Mouse (Mus musculus) gastrocnemius, postnatal 4 days (tissue): Measurements from ENCODE around the gene Tomm40l. TPM values are rescaled to one million over a fixed set of nuclear protein-coding genes. Genes with fewer than 3 reads are reported as not detected.

Source experiments
- DNase-seq, 2 experiments: peaks; one replicate each; pipeline ENCODE4 v3.0.0; 2021 to 2022; ENCODE audit warnings: low spot score in 2 of 2, mixed read lengths in 2 of 2
- long read RNA-seq, 2 experiments: library from polyadenylated mRNA; stranded (forward); transcript quantifications; one replicate each; pipeline ENCODE4 v2.0.0; 2021
- total RNA-seq, 2 experiments: library from RNA; stranded (reverse); gene quantifications; 2 replicates each; pipeline ENCODE4 v1.2.3; 2021

Gene Tomm40l
- 10 to 100 TPM; 33.4 to 39.7 TPM for total RNA-seq
- long read RNA-seq, experiment 1, full-length matches to known transcripts = 41 of 48 reads
- long read RNA-seq, experiment 1, partial matches to known transcripts = 0 of 48 reads
- long read RNA-seq, experiment 1, other reads (novel, unspliced or antisense) = 7 of 48 reads
- long read RNA-seq, experiment 2, full-length matches to known transcripts = 38 of 46 reads
- long read RNA-seq, experiment 2, partial matches to known transcripts = 1 of 46 reads
- long read RNA-seq, experiment 2, other reads (novel, unspliced or antisense) = 7 of 46 reads

DNA sequence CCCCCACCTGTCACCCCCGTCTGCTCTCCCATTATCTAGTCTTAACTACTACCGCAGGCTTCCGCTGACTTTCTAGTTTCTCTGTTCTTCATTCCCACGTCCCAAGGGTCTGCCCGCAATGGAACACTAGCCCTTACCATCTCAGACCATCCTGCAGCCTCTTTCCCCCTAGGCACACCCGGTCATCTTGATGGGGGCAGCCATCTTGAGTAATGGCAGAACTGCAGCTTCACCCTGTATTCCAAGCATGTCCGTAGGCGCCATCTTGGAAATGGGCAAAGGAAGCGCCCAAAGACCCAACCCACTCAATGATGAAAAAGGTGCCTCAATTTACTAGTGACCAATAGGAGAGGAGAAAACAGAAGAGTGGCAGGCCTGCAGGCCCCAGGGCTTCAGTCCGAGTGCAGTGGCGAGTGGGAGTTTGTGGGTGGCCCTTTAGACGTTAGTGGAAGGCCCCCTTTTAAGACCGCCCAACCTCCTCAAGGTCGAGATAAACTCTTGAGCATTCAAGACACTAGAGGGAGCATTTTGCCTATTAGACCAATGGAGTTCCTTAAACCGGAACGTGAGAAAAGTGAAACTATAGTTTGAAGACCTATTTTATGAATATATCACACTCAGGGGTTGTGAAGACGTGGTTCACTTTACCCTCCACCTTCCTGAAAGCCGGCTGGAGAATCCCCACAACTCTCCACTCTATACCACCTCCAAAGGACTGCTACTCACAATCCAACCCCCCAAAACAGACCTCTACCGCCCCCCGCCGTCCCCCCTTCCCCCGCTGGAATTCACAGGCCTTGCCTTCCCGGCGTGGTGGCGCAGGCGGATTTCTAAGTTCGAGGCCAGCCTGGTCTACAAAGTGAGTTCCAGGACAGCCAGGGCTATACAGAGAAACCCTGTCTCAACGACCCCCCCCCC lies at the start of gene Tomm40l:
Gene Tomm40l (minus strand): TSS at position 277 of the 918 bp plus-strand sequence.
- DNase-seq = peak; percentile 70 to 87

DNA sequence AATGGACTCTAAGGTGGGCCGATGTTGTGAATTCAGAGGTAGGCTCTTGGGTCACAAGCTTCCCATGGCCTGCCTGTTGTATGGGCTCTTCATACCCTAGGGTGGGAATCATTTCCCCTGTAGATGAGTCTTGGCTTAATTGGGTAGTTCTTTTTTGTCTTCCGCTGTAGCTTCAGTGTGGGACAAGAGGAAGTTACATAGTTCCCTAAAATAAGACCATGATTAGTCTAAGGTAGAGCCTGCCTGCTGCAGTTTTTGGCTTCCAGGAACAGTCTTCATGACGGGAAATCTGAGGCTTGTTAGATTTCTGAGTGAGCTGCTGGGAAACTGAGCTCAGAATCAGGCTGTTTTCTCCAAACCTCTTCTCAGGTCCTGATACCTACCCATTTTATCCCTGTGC lies 49.8 kb upstream of the Tomm40l start:
- DNase-seq = no peak

DNA sequence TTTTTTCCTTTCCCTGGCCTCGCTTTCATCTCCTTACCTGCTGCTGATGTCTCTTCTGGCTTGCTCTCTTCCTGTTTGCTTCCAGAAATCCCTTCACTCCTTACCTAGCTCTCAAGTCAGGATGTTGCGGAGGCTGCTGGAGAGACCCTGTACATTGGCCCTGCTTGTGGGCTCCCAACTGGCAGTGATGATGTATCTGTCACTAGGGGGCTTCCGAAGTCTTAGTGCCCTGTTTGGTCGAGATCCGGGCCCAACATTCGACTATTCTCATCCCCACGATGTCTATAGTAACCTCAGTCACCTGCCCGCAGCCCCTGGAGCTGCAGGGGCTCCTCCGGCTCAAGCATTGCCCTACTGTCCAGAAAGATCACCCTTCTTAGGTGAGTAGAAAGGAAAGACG lies 49.3 kb upstream of the Tomm40l start:
- DNase-seq = no peak

DNA sequence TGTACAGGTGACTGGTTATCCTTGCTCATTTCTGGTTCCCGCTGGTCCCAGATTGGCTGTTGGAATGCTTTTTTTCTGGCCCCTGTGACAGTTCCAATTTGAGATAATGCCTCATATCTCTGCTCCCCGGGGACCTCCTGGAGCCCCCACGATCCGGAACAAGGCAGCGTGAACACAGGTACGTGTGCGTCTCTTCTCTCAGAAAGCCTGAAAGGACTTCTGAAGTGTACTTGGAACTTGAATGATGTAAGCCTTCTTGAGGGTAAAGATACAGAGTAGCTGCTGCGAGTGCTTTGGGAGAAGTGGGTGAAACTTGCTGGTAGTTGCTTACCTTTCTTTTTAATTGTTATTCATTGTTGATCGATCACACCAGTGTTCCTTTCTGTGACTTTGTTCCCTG lies 48.9 kb upstream of the Tomm40l start:
- no peak for DNase-seq

DNA sequence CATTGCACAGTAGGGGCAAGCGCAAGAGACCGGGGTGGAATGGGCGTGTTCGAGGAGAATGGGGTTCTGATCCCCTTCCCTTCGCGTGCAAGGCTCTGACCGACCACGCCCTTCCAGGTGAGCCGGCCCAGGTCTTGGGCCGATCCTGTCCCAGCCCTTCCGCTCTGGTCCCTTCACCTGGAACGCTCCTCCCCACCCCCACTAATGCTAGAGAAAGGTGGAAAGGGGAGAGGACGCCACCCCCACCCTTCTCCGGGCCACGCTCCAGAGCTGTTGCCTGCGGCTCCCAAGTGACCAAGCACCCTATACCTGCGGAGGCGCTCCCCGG lies 48.2 kb upstream of the Tomm40l start:
- no peak for DNase-seq

DNA sequence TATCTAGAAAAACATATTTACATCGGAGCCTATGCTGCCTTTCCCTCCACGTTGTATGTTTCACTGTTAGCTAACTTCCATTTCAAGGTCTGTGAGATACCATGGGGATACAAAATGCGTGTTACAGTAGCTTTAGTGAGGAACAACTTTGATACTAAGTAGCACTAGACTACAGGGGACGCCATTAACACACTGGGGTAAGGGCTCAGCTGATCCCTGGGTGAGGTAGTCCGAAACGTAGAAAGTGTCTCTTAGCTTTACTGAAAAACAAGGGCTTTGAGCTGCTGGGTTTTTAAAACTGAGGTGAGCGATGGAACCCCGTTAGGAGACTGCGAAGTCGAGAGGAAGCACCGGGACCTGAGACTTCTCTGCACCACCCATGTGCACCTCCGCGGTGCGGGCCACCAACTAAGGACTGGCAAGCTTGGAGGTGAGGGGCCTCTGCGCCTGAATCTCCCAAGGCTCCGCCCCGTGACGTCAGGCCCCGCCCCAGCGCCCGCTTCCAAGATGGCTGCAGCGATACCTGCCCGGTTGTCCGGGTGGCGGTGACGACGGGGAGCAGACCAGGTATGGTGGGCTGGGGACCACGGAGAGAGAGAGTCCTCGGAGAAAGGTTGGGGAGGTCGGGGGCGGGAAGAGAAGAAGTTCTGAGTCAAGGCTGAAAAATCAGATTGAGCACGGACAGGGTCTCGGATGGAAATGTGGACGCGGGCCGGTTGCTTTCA lies 47.7 kb upstream of the Tomm40l start, which contains the start of gene B4galt3:
Gene B4galt3 (plus strand): TSS at position 481 of the 725 bp plus-strand sequence.
- peak; percentile 93 to 95 for DNase-seq

DNA sequence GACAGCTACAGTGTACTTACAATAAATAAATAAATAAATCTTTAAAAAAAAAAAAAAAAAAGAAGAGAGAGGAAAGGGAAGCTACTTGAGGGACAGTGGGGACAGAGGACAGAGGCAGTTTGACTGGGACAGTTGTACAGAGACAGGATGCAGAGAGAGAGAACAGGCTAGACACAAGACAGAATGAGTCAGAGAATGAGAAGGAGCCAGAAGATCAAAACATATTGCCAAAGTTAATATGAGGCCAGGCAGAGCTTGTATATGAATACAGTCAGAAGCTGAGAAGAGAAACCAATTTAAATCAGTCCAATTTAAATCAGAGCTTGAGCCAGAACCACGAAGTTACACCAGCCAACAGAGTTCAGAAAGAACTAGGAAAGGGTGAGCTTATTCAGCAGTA lies 46.0 kb upstream of the Tomm40l start:
- no peak for DNase-seq

DNA sequence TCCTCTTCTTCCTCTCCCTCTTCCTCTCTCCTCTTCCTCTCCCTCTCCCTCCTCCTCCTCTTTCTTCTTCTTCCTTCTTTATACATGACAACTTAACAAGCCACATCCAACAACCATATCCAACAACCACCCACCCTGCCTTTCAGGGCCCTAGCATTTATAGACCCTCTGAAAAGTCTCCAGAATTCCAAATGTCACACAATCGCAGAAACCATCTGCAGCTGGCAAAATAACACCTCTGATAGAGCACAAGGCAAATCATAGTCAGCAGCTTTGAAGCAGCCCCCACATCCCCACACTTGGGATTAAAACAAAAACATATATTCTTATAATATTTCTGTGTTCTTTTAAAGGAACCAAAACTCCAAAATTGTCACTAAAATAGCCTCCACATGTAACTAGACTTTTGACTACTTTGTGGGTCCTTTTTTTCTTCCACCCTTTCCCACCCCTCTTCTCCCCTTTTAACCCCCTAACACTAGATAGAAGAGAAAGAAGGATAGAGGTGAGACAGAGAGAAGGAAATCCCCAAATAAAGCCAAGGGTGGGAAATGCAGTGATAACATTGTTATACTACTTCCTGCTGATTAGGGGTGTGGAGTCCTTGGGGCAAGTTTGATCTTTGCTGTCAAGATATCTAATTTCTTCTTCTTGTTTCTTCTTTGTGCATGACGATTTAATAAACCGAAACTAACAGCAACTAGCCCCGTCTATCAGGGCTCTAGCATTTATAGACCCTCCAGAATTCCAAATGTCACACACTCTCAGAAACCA lies 43.8 kb upstream of the Tomm40l start:
- no peak for DNase-seq

DNA sequence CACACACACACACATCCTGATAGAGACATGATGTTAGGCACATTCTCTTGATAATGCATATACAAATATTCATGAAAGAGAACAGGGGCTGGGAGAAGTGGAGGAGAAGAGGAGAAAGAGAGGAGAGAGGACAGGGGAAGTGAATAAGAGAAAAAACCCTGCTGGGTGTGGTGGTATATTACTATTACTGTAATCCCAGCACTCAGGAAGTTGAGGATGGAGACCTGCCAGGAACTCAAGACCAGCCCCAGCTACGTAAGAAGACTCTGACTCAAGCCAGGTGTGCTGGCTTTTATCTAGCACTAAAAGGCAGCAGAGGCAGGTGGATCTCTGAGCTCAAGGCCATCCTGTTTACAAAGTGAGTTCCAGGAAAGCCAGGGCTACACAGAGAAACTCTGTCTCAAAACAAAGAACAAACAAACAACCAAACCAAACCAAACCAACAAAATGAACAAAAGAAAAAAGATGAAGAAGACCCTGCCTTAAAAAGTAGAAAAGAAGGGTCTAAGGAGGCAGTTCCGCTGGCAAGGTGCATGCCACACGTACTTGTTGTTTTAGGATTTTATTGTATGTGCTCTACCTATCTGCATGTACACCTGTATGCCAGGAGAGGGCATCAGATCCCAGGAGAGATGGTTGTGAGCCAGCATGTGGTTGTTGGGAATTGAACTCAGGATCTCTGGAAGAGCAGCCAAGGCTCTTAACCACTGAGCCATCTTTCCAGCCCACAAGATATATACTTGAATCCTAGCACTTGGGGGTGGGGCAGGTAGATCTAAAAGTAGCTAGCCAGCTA lies 41.5 kb upstream of the Tomm40l start:
- DNase-seq = no peak

DNA sequence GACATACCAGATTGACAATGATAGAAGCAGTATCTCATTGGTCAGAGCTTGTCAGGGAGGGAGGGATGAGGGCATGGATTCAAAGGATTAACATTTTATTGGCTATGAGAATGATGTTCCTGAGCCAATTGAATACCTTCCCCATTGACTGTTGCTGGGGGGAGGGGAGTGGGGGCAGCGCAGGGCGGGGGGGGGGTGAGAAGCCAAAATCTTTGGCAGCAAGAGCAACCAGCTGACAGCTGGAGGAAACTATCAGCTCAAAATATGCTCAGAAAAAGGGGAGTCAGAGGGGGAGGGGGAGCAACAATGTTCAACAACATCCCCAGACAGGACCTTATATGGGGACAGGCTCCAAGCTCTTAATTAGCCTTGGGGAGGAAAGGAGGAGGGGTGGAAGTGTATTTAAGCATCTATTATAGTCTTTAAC lies 40.9 kb upstream of the Tomm40l start:
- peak in 1 of 2 experiments; percentile 56 for DNase-seq

DNA sequence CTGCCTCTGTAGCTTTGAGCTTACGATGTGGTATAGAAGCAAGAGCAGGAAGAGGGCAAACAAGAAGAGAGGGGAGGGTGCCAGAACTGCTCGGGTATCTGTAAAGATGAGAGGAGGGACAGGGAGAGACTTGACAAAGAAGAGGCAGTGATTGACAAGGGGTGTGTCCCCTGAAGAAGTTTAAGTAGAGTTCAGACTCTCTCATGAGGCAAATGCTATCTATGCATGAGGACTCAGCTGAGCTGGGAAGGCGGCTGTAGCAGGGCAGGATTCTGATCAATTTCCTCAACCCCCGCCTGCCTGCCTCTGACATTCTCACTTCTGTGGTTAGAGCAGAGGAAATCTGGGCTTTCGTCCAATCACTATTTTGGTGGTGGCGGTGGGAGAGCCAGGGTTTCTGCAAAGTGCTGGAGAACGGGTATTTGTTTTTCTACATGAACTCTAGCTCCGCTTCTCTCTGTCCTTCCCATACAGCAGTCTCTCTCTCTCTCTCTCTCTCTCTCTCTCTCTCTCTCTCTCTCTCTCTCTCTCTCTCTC lies 40.3 kb upstream of the Tomm40l start:
- DNase-seq = peak in 1 of 2 experiments; percentile 75

DNA sequence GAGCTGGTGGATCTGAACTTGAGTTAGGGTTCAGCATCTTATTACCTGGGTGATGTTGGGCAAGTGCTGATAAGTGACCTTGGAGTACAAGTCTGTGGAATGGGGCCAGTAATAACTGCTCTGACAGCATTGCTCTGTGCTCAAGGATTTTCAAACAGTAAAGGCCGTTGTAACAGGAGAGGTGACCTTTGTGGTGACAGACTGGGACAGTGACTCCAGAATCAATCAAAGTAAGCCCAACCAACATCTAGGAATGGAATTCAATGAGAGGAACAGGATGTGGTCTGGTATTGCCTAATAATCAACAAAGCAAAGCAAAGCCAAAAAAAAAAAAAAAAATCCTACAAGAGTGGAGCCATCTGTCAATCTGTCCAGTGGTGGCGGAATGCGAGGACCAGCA lies 38.0 kb upstream of the Tomm40l start:
- DNase-seq = no peak

DNA sequence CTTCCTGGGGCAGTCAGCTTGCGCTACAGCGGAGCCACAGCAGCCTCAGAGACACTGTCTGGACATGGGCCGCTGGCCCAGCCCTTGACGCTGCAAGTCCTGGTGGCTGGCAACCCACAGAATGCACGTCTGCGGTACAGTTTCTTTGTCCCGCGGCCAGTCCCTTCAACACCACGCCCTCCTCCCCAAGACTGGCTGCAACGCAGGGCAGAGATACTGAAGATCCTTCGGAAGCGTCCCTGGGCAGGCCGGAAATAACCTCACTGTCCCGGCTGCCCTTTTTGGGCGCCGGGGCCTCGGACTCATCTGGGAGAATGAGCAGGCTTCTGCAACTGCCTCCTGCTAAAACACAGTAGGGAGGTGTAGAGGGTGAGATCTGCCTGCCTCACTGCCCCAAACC lies 36.6 kb upstream of the Tomm40l start:
- no peak for DNase-seq

DNA sequence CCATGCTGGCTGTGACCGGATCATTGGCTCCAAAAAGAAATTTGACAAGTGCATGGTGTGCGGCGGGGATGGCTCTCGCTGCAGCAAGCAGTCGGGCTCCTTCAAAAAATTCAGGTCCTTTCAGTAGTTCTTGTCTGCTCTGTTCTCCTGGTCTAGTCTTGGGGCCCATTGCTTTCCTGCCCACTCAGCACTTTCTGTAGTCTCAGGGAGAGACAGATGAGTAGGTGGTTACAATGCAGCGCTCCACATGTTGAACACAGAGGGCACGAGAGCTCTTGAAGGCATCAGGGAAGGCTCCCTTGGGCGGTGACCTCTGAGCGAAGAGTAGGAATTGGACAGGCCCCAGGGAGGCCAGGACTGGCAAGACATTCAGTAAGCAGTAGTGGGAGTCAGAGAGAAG lies 35.5 kb upstream of the Tomm40l start:
- DNase-seq = no peak

DNA sequence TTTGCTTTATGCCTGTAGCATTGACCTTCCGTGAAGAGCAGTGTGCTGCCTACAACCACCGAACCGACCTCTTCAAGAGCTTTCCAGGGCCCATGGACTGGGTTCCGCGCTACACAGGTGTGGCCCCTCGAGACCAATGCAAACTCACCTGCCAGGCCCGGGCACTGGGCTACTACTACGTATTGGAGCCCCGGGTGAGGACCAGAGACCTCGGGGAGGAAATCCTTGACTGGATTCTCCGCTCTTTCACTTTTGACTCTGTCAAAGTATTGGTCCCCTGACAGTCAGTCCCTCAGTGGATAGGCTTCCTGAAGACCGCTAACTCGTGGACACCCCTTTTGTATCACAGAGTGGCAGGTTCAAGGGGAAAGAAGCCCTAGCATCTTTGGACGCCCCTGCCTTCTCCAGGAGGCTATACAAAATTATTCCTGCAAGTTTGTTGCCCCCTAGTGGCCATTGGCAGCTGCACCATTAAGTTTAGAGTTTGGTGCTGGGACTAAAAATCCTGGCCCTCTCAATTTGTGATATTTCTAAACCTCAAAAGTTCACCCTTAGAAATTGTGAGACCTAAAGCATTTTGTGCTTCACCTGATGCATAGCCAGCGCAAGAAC lies 34.7 kb upstream of the Tomm40l start:
- peak in 1 of 2 experiments; percentile 62 for DNase-seq

DNA sequence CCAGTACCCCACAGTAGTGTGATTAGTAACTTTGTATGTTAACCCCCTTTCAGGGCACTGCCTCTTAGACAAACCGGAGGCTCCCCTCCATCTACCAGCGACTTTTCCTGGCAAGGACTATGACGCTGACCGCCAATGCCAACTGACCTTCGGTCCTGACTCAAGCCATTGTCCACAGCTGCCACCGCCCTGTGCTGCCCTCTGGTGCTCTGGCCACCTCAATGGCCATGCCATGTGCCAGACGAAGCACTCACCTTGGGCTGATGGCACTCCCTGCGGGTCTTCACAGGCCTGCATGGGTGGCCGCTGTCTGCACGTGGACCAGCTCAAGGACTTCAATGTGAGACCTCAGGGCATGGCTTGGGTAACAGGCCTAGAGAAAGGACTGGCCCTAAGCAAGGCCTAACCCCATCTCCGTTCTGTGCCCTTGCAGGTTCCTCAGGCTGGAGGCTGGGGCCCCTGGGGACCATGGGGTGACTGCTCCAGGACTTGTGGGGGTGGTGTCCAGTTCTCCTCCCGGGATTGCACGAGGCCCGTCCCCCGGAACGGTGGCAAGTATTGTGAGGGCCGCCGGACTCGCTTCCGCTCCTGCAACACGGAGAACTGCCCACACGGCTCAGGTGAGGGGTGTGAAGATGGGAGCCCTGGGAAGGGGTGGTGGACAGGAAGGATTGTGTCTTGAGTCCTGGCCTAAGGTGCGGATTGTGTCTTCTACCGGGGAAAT lies 33.9 kb upstream of the Tomm40l start:
- DNase-seq = no peak

DNA sequence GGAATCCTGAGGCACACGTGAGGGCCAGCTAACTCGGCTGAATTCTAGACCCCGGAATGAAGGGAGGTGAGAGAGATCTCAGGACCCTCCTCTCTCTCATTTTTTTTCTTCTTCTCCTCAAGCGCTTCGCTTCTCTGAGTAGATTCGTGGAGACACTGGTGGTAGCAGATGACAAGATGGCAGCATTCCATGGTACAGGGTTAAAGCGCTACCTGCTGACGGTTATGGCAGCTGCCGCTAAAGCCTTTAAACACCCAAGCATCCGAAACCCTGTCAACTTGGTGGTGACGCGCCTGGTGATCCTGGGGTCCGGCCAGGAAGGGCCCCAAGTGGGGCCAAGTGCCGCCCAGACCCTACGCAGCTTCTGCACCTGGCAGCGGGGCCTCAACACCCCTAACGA lies 30.1 kb upstream of the Tomm40l start:
- DNase-seq = no peak

DNA sequence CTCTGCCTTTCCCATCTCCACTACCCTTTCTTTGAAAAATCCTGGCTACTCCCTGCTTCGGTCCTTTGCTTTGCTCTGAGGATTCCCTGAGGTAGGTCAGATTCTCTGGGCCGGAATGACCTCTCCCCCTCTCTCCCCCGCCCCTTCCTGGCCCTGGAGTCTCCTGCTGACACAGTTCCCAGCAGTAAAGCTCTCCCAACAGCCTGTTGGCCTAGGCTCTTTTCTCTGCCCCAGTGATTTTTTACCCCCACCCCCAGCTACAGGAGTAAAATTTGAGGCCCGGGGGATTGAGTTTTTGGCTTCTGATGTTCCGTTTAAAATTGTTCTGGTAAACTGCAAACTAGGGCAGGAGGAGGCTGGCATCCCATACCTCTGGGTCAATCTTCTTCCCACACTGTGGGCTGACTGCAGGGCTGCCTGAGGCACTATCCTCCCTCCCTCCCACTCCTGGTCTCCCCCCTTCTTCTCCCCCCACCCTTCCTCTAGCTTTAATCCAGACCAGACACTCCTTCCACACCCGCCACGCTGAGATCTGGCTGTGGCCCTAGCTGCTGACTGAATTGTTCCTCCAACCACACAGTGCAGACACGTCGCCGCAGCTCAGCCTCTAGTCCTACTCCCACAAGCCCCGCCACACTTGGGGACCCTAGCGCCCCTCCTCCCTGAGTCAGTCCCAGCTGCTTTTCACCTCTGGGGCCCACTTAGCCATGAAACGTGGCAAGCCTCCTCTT lies 29.4 kb upstream of the Tomm40l start:
- DNase-seq = peak in 1 of 2 experiments; percentile 69
